Mouse (Mus musculus): ENCODE data around the gene Dusp3. TPM values are rescaled to one million over a fixed set of nuclear protein-coding genes. Genes with fewer than 3 reads are reported as not detected.

Gene Dusp3
- polyA plus RNA-seq, 1 experiment, result 32.0 TPM

DNA sequence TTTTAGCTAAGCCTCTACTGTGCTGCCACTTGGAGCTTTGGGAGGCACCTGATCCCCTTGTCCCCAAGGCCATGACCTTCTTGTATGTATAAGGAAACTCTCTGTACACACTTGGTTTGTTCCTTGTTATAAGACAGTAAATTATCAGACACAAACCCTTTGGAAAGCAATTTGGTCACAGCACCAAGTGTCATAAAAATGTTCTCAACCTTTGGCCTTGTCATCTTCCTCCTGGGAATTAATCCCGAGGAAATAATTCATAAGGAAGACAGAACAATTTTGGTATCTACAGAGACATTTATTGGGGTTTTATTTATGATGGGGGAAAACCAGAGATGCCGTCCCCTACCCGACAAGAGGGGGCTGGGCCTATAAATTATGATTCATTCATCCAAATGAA is 51.1 kb downstream of the Dusp3 start:
- Histone ChIP-seq H3K36me3 (ENCODE audit: control insufficient read depth, insufficient read depth) (no peaks in the 10 kb centered on the region), H3K27me3 (ENCODE audit: control insufficient read depth, insufficient read depth, insufficient read length) (peaks cover 62% of the 10 kb centered on the region), H3K79me3 (ENCODE audit: low read depth) (no peaks in the 10 kb centered on the region), H3ac (ENCODE audit: control insufficient read depth, insufficient read length, low read depth) (no peak overlapping the region), H3K4me3 (ENCODE audit: insufficient read depth, poor library complexity, severe bottlenecking) (no peak overlapping the region), H3K79me2 (ENCODE audit: control insufficient read depth, insufficient read depth) (no peaks in the 10 kb centered on the region)
- TF ChIP-seq CTCF (IDR thresholded peaks at IDR 0.05; ENCODE audit: control insufficient read depth, insufficient read depth, insufficient read length) (no peak), CEBPB (IDR thresholded peaks at IDR 0.05; ENCODE audit: low read depth) (no peak), USF1 (IDR thresholded peaks at IDR 0.05; ENCODE audit: low read depth) (no peak), MAX (IDR thresholded peaks at IDR 0.05) (no peak), MYOG (IDR thresholded peaks at IDR 0.05; ENCODE audit: control insufficient read depth, extremely low read depth, insufficient read length) (no peak), FOSL1 (IDR thresholded peaks at IDR 0.05; ENCODE audit: insufficient read depth, low read length, poor library complexity, severe bottlenecking) (no peak), MYOD1 (IDR thresholded peaks at IDR 0.05; ENCODE audit: control insufficient read depth, insufficient read length, low read depth) (no peak)

DNA sequence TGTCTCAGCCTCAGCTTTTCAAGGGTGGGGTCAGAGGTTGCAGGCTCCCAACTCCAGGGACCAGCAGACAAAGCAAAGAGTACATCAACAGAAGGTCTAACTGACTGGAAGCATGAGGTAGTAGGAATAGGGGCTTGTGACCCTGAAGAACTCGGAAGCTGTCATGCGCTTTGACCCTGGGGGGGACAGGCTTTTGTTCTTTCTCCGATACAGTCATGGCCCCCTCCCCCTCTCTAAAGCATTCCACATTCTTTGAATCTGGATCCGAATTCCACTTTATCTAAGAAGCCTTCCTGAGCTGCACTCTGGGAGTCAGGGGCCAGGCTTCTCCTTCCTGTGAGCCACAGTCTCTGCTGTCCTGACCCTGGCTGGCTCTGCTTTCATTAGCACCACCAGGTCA is 54.8 kb downstream of the Dusp3 start:
- H3ac ChIP-seq (ENCODE audit: control insufficient read depth, insufficient read length, low read depth), result no peak overlapping the region
- H3K27me3 ChIP-seq (ENCODE audit: control insufficient read depth, insufficient read depth, insufficient read length), result peaks cover 32% of the 10 kb centered on the region
- TF ChIP-seq CEBPB (IDR thresholded peaks at IDR 0.05; ENCODE audit: low read depth) (no peak), MYOD1 (IDR thresholded peaks at IDR 0.05; ENCODE audit: control insufficient read depth, insufficient read length, low read depth) (no peak), MYOG (IDR thresholded peaks at IDR 0.05; ENCODE audit: control insufficient read depth, extremely low read depth, insufficient read length) (no peak)

GRCm38 (mm10) chr11:101928030-101928762 is 58.6 kb downstream of the Dusp3 start:
- Histone ChIP-seq H3ac (ENCODE audit: control insufficient read depth, insufficient read length, low read depth) (no peak overlapping the region), H3K4me3 (ENCODE audit: insufficient read depth, poor library complexity, severe bottlenecking) (no peak overlapping the region), H3K27me3 (ENCODE audit: control insufficient read depth, insufficient read depth, insufficient read length) (peaks cover 9% of the 10 kb centered on the region), H3K79me3 (ENCODE audit: low read depth) (no peaks in the 10 kb centered on the region), H3K36me3 (ENCODE audit: control insufficient read depth, insufficient read depth) (no peaks in the 10 kb centered on the region), H3K79me2 (ENCODE audit: control insufficient read depth, insufficient read depth) (no peaks in the 10 kb centered on the region)
- TF ChIP-seq USF1 (IDR thresholded peaks at IDR 0.05; ENCODE audit: low read depth), result no peak
- TF ChIP-seq FOSL1 (IDR thresholded peaks at IDR 0.05; ENCODE audit: insufficient read depth, low read length, poor library complexity, severe bottlenecking), result no peak
- TF ChIP-seq MAX (IDR thresholded peaks at IDR 0.05), result no peak
- TF ChIP-seq MYOG (IDR thresholded peaks at IDR 0.05; ENCODE audit: control insufficient read depth, extremely low read depth, insufficient read length), result no peak
- no peak for TF ChIP-seq CEBPB (IDR thresholded peaks at IDR 0.05; ENCODE audit: low read depth)
- TF ChIP-seq CTCF (IDR thresholded peaks at IDR 0.05; ENCODE audit: control insufficient read depth, insufficient read depth, insufficient read length), result no peak
- no peak for TF ChIP-seq MYOD1 (IDR thresholded peaks at IDR 0.05; ENCODE audit: control insufficient read depth, insufficient read length, low read depth)

More for the DNA sequence above, 54.8 kb downstream of the Dusp3 start:
- Histone ChIP-seq H3K79me2 (ENCODE audit: control insufficient read depth, insufficient read depth) (no peaks in the 10 kb centered on the region), H3K79me3 (ENCODE audit: low read depth) (no peaks in the 10 kb centered on the region), H3K36me3 (ENCODE audit: control insufficient read depth, insufficient read depth) (no peaks in the 10 kb centered on the region), H3K4me3 (ENCODE audit: insufficient read depth, poor library complexity, severe bottlenecking) (no peak overlapping the region)

- Histone ChIP-seq H3K4me3 (ENCODE audit: insufficient read depth, poor library complexity, severe bottlenecking) (no peak overlapping the region), H3ac (ENCODE audit: control insufficient read depth, insufficient read length, low read depth) (no peak overlapping the region), H3K27me3 (ENCODE audit: control insufficient read depth, insufficient read depth, insufficient read length) (peaks cover 9% of the 10 kb centered on the region), H3K79me3 (ENCODE audit: low read depth) (no peaks in the 10 kb centered on the region), H3K36me3 (ENCODE audit: control insufficient read depth, insufficient read depth) (no peaks in the 10 kb centered on the region), H3K79me2 (ENCODE audit: control insufficient read depth, insufficient read depth) (no peaks in the 10 kb centered on the region)
- no peak for TF ChIP-seq MAX (IDR thresholded peaks at IDR 0.05)
- TF ChIP-seq CEBPB (IDR thresholded peaks at IDR 0.05; ENCODE audit: low read depth), result no peak
- TF ChIP-seq MYOG (IDR thresholded peaks at IDR 0.05; ENCODE audit: control insufficient read depth, extremely low read depth, insufficient read length), result no peak
- TF ChIP-seq MYOD1 (IDR thresholded peaks at IDR 0.05; ENCODE audit: control insufficient read depth, insufficient read length, low read depth), result no peak
- TF ChIP-seq USF1 (IDR thresholded peaks at IDR 0.05; ENCODE audit: low read depth), result no peak
- no peak for TF ChIP-seq FOSL1 (IDR thresholded peaks at IDR 0.05; ENCODE audit: insufficient read depth, low read length, poor library complexity, severe bottlenecking)
- TF ChIP-seq CTCF (IDR thresholded peaks at IDR 0.05; ENCODE audit: control insufficient read depth, insufficient read depth, insufficient read length), result no peak
These were observed 59.7 kb downstream of the Dusp3 start for GRCm38 (mm10) chr11:101926951-101927589.

DNA sequence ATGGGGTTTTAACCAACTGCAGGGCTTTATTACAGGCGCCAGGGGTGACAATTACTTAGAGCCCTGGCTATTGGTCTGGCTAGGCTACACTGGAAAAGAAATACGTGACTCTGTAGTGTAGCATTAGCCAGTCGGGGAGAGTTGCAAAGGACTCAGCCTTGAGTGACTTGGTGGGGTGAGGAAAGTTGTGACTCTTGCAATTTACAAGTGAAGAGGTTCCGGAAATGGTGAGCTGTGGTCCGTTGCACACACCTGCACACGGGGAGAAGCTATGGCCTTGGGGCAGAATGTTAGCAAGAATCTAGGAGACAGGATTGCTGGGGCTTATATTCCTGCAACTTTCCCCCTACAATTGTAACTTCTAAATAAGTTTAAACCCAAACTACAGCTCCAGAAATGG is 61.2 kb downstream of the Dusp3 start:
- Histone ChIP-seq H3K4me3 (ENCODE audit: insufficient read depth, poor library complexity, severe bottlenecking) (no peak overlapping the region), H3K79me3 (ENCODE audit: low read depth) (no peaks in the 10 kb centered on the region), H3K36me3 (ENCODE audit: control insufficient read depth, insufficient read depth) (no peaks in the 10 kb centered on the region), H3ac (ENCODE audit: control insufficient read depth, insufficient read length, low read depth) (no peak overlapping the region), H3K27me3 (ENCODE audit: control insufficient read depth, insufficient read depth, insufficient read length) (peaks cover 6% of the 10 kb centered on the region), H3K79me2 (ENCODE audit: control insufficient read depth, insufficient read depth) (no peaks in the 10 kb centered on the region)
- TF ChIP-seq MYOG (IDR thresholded peaks at IDR 0.05; ENCODE audit: control insufficient read depth, extremely low read depth, insufficient read length) (no peak), CEBPB (IDR thresholded peaks at IDR 0.05; ENCODE audit: low read depth) (no peak), CTCF (IDR thresholded peaks at IDR 0.05; ENCODE audit: control insufficient read depth, insufficient read depth, insufficient read length) (no peak), MYOD1 (IDR thresholded peaks at IDR 0.05; ENCODE audit: control insufficient read depth, insufficient read length, low read depth) (no peak), FOSL1 (IDR thresholded peaks at IDR 0.05; ENCODE audit: insufficient read depth, low read length, poor library complexity, severe bottlenecking) (no peak), USF1 (IDR thresholded peaks at IDR 0.05; ENCODE audit: low read depth) (no peak), MAX (IDR thresholded peaks at IDR 0.05) (no peak)
